Mouse (Mus musculus) testis, adult 2 months (tissue): Measurements from ENCODE around the gene Henmt1. TPM values are rescaled to one million over a fixed set of nuclear protein-coding genes. Genes with fewer than 3 reads are reported as not detected.

Experiments
- H3K27ac ChIP-seq: fragments of 200-500 bp; 2 replicates; pipeline ENCODE4 v1.5.1; 2012; ENCODE audit warnings: low read depth, low read length; ENCODE audit not compliant: control insufficient read depth, insufficient read depth
- H3K27me3 ChIP-seq: fragments of 200-500 bp; 2 replicates; pipeline ENCODE4 v1.6.1; 2012; ENCODE audit warnings: mild to moderate bottlenecking, low read length, moderate library complexity; ENCODE audit not compliant: control insufficient read depth, insufficient read depth
- H3K36me3 ChIP-seq: fragments of 200-500 bp; 2 replicates; pipeline ENCODE4 v1.6.1; 2012; ENCODE audit warnings: mild to moderate bottlenecking, low read length; ENCODE audit not compliant: control insufficient read depth, insufficient read depth
- H3K4me1 ChIP-seq: fragments of 200-500 bp; 2 replicates; pipeline ENCODE4 v1.6.1; 2012; ENCODE audit warnings: low read length; ENCODE audit not compliant: control insufficient read depth, insufficient read depth
- H3K4me3 ChIP-seq: fragments of 200-500 bp; 2 replicates; pipeline ENCODE4 v1.5.1; 2012; ENCODE audit warnings: low read depth, mild to moderate bottlenecking, low read length, moderate library complexity, mixed read lengths; ENCODE audit not compliant: control insufficient read depth
- CTCF ChIP-seq: fragments of 200-500 bp; IDR thresholded peaks from 2 replicates; pipeline ENCODE4 v1.5.1; 2012; ENCODE audit warnings: low read depth, mild to moderate bottlenecking, inconsistent platforms, low read length, moderate library complexity; ENCODE audit not compliant: control insufficient read depth, insufficient read depth, insufficient replicate concordance
- POLR2A ChIP-seq: fragments of 200-500 bp; IDR thresholded peaks from 2 replicates; pipeline ENCODE4 v1.6.1; 2012; ENCODE audit warnings: low read depth, mild to moderate bottlenecking, inconsistent platforms, low read length, moderate library complexity; ENCODE audit not compliant: control insufficient read depth
- polyA plus RNA-seq: library from polyadenylated mRNA; depleted of rRNA; stranded (reverse); fragments of >200 nt; gene quantifications from 2 replicates; pipeline ENCODE4 v1.2.3, GENCODE M21; 2012; rRNA removed

Gene Henmt1
- polyA plus RNA-seq, 1 experiment: 21.7 TPM

DNA sequence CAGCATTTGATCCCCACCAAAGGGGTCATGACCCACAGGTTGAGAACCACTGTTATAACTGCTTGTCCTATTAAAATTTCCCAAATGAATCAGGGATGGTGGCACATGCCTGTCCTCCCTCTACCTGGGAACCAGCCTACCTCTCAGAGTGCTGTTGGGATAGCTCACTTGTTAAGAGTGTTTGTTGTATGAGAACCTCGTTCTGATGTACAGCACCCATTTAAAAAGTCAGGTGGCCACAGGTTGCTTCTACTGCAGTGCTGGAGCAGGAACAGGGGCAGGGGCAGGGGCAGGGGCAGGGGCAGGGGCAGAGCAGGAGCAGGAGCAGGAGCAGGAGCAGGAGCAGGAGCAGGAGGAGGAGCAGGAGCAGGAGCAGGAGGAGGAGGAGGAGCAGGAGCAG is 59.5 kb downstream of the Henmt1 start:
- Histone ChIP-seq H3K4me3 (no peak overlapping the region), H3K4me1 (peaks cover 5% of the 10 kb centered on the region), H3K27me3 (no peaks in the 10 kb centered on the region), H3K27ac (no peak overlapping the region), H3K36me3 (no peaks in the 10 kb centered on the region)
- TF ChIP-seq CTCF: no peak
- no peak for TF ChIP-seq POLR2A

GRCm38 (mm10) chr3:109005777-109006176 is 66.1 kb downstream of the Henmt1 start:
- no peaks in the 10 kb centered on the region for H3K27me3 ChIP-seq
- no peak overlapping the region for H3K27ac ChIP-seq
- peaks cover 3% of the 10 kb centered on the region for H3K4me1 ChIP-seq
- no peak for TF ChIP-seq POLR2A
- TF ChIP-seq CTCF: no peak
- no peak overlapping the region for H3K4me3 ChIP-seq
- no peaks in the 10 kb centered on the region for H3K36me3 ChIP-seq

GRCm38 (mm10) chr3:109008180-109008579 is 68.5 kb downstream of the Henmt1 start:
- peaks cover 3% of the 10 kb centered on the region for H3K4me1 ChIP-seq
- no peak overlapping the region for H3K27ac ChIP-seq
- H3K27me3 ChIP-seq: no peaks in the 10 kb centered on the region
- TF ChIP-seq POLR2A (no peak), CTCF (no peak)
- H3K36me3 ChIP-seq: no peaks in the 10 kb centered on the region
- H3K4me3 ChIP-seq: no peak overlapping the region

Other genes with a start within 250 kb of the Henmt1 start
- 4.8 and 5.0 TPM in 2 replicates for gene Gpsm2, start 217.6 kb upstream of the Henmt1 start, polyA plus RNA-seq
- 16.5 and 16.9 TPM in 2 replicates for gene Aknad1, start 200.2 kb upstream of the Henmt1 start, polyA plus RNA-seq
- gene Stxbp3, start 99.3 kb upstream of the Henmt1 start, polyA plus RNA-seq: 3.4 and 4.9 TPM in 2 replicates
- 0.46 and 0.53 TPM in 2 replicates for gene Fndc7, start 49.9 kb upstream of the Henmt1 start, polyA plus RNA-seq
- gene Prpf38b, start 28.1 kb upstream of the Henmt1 start, polyA plus RNA-seq: 23.3 and 23.6 TPM in 2 replicates
- gene Gm9857, start 572 bp downstream of the Henmt1 start, polyA plus RNA-seq: 26.9 and 34.4 TPM in 2 replicates
- gene Fam102b, start 87.7 kb downstream of the Henmt1 start, polyA plus RNA-seq: 0.65 and 0.89 TPM in 2 replicates
- 9.1 and 9.7 TPM in 2 replicates for gene Slc25a54, start 140.6 kb downstream of the Henmt1 start, polyA plus RNA-seq
- gene Slc25a24, start 183.3 kb downstream of the Henmt1 start, polyA plus RNA-seq: 3.1 and 3.2 TPM in 2 replicates